Mouse (Mus musculus) spleen, adult 18-20 months (tissue): ENCODE measurements around the gene Tnn.

ENCODE experiments used
- DNase-seq, 2 experiments: peaks; one replicate each; pipeline ENCODE4 v3.0.0; 2022; ENCODE audit warnings: mixed read lengths in 2 of 2

Gene Tnn

DNA sequence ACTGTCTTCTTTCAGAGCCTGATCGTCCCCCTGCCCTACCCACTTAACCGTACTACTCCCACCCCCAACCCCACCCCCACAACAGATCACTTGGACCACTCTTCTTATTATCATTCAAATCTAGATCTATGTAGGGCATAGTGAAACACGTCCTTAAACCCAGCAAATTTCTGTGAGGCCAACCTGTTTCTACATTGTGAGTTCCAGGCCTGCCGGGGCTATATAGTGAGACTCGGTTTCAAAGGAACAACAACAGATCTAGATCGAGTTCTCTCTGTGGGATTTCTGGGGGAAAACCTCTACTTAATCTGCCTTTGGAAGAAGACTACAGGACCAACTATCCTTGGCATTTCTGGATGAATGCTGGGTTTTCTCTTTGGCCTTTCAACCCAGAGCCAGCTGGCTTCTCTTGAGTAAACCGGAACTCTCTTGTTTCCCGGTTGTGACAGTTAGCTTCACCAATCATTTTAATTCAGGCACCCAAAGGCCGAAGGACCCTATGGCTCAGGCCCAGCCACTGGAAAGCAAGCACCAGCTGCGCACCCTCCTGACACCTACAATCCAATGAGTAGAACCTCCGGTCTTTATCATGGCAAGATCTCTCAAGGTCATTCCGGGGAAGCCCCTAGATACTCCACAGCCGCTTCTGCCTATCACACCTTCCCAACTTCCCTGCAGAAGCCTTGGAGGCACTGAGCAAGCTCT, 110.0 kb downstream of the Tnn start:
- DNase-seq: no peak

DNA sequence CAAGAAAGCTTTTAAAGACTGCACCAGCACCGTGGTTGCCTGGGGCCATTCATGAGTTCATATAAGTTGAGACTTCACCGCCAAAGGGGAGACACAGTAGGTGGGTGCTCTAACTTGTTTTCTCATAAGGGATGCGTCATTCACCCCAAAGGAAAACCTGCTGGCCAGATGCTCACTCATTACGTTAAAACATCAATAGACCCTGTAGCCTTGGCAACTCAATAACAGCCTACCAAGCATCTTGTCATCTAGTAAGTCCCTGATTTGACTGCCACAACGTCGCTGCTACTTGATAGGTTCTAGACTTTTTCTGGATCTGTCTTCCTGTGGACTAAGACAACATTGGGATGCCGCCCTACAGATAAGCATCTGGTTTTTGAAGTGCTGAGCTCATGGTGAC, 111.0 kb downstream of the Tnn start:
- no peak for DNase-seq

DNA sequence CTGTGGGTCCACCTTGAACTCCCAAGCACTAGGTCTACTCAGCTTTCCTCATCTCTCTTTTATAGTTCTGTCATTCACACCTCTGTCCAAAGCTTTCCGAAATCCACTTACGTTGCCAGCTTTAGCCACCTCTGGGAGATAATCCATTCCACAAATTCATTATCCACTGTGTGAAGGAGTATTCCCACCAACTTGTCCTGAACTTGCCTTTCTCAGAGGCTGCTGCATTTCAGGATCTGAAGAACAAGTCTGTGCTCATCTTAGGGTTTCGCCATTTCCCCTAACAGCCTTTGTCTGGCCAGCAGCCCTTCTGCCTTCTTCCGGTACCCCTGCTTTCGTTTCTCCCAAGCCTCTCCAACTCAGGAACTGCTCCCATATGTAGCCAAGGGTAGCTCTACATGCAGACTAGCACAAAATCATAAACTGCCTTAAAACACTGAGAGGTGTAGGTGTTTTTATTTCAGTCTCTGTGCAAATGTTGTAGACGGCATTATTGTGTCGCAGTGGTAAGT, 112.1 kb downstream of the Tnn start:
- no peak for DNase-seq

DNA sequence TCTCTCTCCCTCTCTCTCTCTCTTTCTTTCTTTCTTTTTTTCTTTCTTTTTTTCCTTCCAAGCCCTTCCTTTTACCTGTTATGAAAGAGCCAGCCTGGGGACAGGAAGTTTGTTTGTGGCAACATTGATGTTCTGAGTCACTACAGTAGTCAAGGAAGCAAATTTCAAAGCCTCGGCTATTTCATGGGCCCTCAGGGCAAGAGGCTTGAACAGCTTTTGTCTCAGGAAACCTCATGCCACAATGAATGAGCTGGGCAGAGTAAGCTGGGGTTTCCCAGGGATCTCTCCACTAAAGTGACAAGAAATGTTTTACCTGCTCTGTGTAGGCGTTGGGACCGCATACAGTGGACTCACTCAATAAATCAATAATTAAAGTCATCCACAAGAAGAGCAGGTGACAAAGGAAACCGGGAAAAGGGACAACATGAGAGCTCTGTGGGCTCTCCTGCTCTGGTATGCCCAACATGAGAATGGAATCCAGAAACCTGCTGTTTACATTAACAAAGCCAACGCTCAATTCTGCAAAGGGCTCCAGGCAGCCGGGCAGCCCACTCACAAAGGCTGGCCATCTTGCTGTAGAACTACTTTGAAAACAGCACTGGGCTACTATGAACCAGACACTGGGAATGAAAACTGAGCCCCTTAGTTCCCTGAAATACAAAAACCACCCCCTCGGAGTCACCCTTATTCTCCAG, 113.3 kb downstream of the Tnn start:
- no peak for DNase-seq

DNA sequence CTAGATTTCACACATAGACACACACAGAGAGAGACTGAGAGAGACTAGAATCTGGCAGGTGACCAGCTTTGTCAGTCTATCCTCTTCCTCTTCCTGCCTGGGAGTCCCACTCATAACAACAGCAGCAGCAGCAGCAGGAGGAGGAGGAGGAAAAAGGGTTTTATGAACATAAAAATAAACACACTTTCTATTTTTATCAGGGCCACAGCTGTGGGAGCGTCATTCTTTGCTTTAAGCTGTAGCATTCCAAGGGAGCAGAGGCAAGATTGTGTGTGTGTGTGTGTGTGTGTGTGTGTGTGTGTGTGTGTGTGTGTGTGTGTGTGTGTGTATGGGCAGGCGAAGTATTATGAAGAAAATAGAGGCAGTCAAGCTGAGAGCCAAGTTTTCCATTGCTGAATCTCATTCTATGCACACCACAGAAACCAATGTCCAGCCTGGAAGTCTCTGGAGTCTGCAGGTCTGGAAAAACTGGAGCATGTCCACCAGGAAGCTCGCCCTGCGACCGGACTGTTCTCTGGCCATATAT, 116.3 kb downstream of the Tnn start:
- DNase-seq: no peak

DNA sequence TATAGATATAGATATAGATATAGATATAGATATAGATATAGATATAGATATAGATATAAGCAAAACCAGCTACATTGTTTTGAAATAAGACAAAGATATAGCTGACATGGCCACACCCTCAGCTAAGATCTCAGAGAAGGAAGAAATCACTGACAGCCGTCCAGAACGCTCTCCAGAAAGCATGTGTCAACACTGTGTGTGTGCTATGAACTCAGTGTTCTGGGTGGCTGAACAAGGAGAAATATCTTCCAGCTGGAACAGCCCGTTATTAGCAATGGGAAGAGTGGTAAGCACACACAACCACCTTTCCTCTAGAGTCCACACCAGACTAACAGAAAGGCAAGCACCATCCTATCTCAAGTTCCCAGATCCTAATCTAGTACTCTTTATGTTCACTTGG, 117.8 kb downstream of the Tnn start:
- no peak for DNase-seq
